Mouse (Mus musculus): ENCODE results near the gene Plekho1.
"Not testable (repeated sequence)": the region's sequence is repeated elsewhere in the genome, so short reads cannot be mapped to it uniquely, and the experiment has no call there.

Gene Plekho1

DNA sequence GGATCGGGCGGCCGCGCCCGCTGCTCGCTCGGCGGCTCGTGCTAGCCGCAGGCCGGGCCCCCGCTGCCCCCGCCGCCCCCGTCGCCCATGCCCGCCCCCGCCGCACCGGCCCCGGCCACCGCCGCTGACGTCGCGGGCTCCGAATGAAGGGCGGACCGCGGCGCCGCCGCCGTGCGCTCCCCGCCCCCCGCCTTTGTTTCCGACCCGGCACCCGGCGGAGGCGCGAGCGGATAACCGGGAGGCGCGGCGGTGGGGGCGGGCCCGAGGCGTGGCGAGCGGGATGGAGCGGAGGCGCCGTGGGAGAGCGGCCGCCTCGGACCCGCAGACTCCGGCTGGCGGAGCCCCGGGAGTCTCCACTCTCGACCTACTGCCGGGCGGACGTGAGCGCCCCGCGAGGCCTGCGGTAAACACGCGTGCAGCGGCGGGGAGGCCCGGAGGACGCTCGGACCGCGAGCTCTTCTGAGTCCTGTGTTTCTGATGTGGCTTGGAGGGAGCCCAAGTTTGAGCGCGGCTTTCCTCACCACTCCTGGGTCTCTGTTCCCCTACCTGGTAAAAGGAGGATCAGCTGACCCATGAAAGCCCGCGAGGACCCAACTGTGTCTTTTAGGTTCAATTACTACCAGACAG is at the start of gene Plekho1:
Gene Plekho1, minus strand, starts transcription at position 200 of the 627 bp plus-strand sequence.
- DNase-seq, result peak; percentile 70

DNA sequence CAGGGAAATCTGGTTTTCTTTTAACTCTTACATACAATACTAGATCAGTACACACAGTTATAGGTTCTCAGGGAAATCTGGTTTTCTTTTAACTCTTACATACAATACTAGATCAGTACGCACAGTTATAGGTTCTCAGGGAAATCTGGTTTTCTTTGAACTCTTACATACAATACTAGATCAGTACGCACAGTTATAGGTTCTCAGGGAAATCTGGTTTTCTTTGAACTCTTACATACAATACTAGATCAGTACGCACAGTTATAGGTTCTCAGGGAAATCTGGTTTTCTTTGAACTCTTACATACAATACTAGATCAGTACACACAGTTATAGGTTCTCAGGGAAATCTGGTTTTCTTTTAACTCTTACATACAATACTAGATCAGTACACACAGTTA is 48.8 kb upstream of the Plekho1 start:
- DNase-seq, result not testable (repeated sequence)

DNA sequence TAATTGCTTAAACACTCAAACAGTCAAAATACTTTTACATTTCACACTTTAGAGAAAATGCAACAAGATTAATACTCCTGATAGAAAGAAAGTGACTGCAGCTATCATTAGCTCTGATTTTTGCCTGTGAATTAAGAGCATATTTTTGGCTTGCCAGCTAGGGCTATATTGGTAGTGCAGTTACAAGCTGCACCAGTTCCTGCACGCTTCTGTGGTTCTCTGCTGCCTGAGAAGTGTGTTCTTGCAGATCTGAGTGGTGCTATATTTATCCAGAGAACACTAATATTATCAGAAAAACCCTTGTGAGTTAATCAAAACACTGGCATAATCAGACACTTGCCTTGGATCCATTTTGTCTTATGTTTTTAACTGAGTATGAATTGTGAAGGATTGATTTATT is 47.3 kb upstream of the Plekho1 start:
- no peak for DNase-seq

DNA sequence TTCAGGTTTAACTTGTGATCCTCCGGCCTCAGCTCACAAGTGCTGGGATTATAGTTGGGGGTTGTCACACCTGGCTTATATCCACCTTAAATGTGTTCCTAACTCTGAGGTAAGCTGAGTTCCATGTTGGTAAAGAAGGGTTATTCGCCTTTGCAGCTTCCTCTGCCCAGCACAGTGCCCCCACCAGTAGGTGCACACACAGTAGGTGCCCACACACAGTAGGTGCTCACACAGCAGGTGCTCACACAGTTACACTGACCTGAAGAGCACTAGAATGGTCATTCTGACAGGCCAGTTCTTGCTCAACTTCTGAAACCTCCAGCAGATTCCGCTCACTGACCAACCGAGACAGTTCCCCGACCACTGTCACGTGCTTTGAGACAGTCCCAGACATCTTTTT is 45.3 kb upstream of the Plekho1 start:
- no peak for DNase-seq

DNA sequence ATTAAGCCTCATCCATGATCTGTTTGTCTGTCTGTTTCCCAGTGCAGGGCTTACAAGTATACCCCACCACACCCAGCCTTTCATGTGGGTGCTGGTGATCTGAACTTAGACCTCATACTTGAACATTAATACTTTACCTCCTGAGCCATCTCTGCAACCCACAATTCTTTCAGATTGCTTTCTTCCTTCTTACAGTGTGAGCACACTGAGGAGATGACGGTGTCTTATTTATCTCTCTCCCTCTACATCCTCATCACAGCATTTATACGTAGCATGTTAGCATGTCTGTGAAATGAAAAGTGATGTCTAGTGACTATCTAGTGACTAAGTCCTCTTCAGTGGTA is 44.8 kb upstream of the Plekho1 start:
- no peak for DNase-seq

GRCm38 (mm10) chr3:96039857-96040662 is 44.3 kb upstream of the Plekho1 start:
- no peak for DNase-seq

GRCm38 (mm10) chr3:96038851-96039250 is 43.0 kb upstream of the Plekho1 start:
- DNase-seq, result no peak

DNA sequence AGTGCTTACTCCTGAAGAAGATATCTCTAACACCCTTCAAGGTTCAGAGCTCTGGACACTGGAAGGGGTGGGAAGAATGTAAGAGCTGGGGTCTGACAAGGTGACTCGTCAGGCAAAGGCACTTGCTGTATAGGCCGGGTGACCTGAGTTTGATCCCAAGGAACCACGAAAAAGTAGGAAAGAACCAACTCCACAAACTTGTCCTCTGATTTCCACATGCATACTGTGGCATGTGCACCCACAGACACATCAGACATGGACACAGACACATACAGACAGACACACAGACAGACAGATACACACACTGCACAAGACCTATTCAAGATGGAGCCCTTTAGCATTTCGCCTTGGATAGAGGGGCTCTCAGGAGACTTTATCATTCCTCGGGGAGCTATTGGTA is 42.4 kb upstream of the Plekho1 start:
- DNase-seq, result no peak

DNA sequence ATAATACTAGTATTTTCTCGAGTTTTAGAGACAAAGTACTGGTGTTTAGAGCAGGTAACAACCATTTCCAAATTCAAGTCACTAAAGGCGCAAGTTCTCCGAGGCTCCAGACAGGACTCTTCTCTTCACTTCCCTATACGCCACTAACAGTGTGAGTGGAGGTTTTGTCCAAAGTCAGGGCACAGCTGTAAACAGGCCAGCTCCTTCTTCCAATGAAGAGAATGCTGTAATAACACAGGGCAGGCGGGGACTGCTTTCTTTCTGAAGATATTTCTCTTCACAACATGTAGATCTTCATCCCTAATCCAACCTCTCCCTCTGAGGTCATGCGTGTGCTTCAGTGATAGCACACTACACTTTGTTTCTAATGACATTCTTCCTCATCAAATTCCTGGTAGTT is 41.0 kb upstream of the Plekho1 start:
- DNase-seq, result no peak

- no peak for DNase-seq
These were observed 37.2 kb upstream of the Plekho1 start for GRCm38 (mm10) chr3:96033046-96033445.

GRCm38 (mm10) chr3:96032652-96033017 is 36.8 kb upstream of the Plekho1 start:
- no peak for DNase-seq

DNA sequence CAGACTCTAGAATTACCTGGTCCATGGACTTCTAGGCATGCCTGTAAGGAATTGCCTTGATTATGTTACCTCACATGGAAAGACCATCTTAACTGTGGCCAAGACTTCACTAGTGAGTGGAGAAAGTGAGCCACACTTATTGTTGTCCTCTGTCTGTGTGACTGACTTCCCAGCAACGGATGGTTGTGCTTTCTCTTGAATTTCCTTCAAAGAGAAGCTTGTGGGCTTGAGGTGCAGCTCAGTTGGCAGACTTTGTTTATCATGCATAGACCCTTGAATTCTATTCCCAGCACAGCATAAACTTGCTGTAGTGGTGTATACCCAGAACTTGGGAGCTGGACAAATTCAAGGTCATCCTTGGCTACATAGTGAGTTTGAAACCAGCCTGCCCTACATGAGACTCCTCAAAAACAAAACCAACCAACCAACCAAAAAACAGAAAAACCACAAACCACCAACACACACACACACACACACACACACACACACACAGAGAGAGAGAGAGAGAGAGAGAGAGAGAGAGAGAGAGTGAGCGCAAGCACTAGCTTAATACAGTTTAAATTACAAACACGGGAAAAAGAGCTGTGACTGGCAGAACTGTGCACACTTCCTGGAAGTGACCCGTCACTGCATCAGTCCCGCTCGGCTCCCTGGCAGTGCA is 36.3 kb upstream of the Plekho1 start:
- DNase-seq, result no peak

DNA sequence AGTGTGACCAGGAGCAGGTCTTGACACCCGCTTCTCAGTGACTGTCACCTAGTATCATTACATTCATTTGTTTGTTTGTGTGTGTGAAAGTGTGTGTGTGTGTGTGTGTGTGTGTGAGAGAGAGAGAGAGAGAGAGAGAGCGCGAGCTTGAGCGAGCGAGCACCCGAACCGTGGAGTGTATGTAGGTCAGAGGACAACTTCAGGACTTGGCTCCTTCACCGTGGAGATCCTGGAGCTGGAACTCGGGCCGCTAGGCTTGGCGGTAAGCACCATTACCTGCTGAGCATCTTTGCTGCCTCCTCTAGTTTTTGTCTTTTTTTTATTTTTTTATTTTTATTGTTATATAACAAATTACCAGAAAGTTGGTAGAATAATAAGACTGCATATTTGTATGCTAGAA is 34.0 kb upstream of the Plekho1 start:
- DNase-seq, result peak; percentile 6

DNA sequence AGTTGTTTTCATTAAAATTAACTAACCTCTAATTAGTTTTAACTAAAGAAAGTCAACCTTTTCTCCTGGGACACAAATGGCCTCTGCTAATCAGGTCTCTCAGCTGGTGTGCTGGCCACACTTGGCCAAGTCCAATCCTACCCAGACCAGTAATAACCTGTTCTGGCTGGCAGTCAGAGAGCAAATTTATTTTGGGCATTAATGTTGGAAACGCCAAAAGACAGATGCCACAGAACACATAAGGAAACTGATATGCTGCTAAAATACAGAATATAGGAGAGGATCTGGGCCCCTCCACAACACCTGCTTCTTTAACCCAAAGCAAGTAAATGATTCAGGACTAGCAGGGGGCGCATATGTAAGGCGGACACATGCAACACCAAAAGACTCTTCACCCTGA is 33.5 kb upstream of the Plekho1 start:
- DNase-seq, result peak; percentile 49

GRCm38 (mm10) chr3:96027875-96028274 is 32.1 kb upstream of the Plekho1 start:
- no peak for DNase-seq

- no peak for DNase-seq
These were observed 31.3 kb upstream of the Plekho1 start for GRCm38 (mm10) chr3:96027145-96027544.

GRCm38 (mm10) chr3:96021421-96022128 is 25.8 kb upstream of the Plekho1 start:
- no peak for DNase-seq

DNA sequence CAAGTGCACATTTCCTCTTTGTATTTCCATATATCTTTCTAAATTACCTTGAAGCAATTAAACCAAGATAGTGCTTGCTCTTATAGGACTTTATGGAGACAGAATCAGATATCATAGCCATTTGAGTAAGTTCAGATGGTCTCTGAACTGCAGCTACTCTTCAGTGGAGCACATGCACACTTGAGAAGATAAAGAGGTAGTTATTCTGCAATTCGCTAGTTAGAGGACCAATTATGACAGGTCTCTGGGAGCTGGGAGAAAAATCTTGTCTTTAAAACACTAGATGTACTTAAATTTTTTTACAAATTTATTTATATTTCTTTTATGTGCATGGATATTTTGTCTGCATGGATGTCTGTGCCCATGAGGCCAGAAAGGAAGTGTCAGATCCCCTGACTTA is 24.9 kb upstream of the Plekho1 start:
- DNase-seq, result no peak

- DNase-seq, result no peak
These were observed 21.7 kb upstream of the Plekho1 start for GRCm38 (mm10) chr3:96017461-96017860.

- no peak for DNase-seq
These were observed 20.6 kb upstream of the Plekho1 start for GRCm38 (mm10) chr3:96016257-96016889.

DNA sequence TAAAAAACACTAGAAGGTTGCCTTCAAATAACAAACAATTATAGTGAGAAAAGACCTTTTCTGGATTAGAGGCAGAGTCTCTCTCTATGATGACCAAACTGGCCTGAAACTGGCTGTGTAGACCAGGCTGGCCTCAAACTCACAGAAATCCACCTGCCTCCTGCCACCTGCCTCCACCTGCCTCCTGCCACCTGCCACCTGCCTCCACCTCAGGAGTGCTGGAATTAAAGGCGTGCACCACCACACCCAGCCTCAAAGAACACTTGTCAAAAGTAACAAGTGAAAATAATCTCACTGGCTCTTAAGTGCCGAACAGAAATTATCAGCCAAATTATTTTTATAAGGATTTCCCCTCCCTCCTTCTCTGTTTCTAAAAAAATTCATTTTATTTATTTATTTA is 19.9 kb upstream of the Plekho1 start:
- no peak for DNase-seq

- no peak for DNase-seq
These were observed 17.0 kb upstream of the Plekho1 start for GRCm38 (mm10) chr3:96012805-96013204.

GRCm38 (mm10) chr3:96008463-96008862 is 12.7 kb upstream of the Plekho1 start:
- DNase-seq, result no peak

All from kidney, adult 18-20 months (tissue).